7 mouse cellular contexts compared by ENCODE assay signal in the genomic region with DNA sequence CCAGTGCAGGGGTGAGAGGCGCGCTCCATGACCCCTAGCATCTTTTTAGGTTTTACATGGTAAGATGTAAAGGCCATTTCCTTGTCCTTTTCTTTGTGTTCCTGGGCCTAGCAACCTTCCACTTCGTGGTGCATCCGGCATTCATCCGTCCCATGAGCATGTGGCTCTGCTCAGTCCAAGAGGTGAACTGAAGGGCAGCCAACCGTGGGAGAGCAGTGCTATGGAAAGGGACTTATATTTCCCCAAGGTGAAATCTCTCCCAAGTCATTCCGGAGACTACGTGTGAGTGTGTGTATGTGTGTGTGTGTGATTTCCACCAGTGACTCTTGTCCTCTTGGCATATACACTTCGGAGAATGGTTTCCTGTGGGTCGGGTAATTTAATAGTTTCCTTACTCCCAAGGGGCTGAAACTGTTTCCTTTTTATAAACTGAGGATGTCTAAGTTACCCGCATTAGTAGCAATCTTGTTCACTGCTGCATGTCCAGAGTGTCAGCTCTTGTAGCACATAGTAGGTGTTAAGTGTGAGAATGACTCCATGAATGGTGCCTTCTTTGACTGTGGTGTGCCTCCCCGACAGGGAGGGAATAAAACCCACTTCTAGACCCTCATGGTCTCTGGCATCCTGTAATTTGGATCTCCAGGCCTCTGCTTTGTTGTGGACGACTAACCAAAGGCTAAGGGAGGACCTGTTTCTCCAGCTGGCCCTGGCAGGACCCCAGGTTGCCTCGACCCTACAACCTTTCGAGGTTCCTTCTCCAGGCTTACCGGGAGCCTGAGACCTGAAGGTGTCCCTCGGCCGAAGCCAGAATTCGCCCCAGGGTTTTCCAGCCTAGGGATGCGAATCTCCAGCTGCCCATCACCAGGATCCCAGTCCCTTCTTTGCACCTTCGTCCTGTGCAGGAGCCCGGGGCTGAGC. TPM values are rescaled to one million over a fixed set of nuclear protein-coding genes. Genes with fewer than 3 reads are reported as not detected.
DNase-seq lines count a peak whose midpoint lies in the region; ATAC-seq and TF ChIP-seq lines count a peak whose summit lies in the region.

No protein-coding gene starts in this region.

- peaks cover 14% of the 10 kb centered on the region for H3K4me1 ChIP-seq in testis, adult 2 months (ENCODE audit: control insufficient read depth, insufficient read depth, low read length)
- peaks cover 39% of the 10 kb centered on the region for H3K4me1 ChIP-seq in neural tube, embryonic 15.5 days

- TF ChIP-seq POLR2A in testis, adult 2 months (IDR thresholded peaks at IDR 0.05; ENCODE audit: control insufficient read depth, low read depth, low read length), result no peak

- WGBS in neural tube, embryonic 15.5 days, result 20% methylated on average over 22 of the region's 22 CpGs

- H3K4me3 ChIP-seq in testis, adult 2 months (ENCODE audit: control insufficient read depth, low read depth, low read length), result peak overlapping the region; percentile 92
- peak overlapping the region; percentile 85 for H3K4me3 ChIP-seq in neural tube, embryonic 15.5 days (replicated peaks)

- H3K27ac ChIP-seq in testis, adult 2 months (ENCODE audit: control insufficient read depth, insufficient read depth, low read depth, low read length), result no peak overlapping the region
- H3K27ac ChIP-seq in neural tube, embryonic 15.5 days (replicated peaks), result peak overlapping the region; percentile 99

- peak overlapping the region; percentile 99 for H3K9ac ChIP-seq in neural tube, embryonic 15.5 days (replicated peaks)

- no peaks in the 10 kb centered on the region for H3K27me3 ChIP-seq in testis, adult 2 months (ENCODE audit: control insufficient read depth, insufficient read depth, low read length)
- no peaks in the 10 kb centered on the region for H3K27me3 ChIP-seq in neural tube, embryonic 15.5 days (replicated peaks)

- H3K4me2 ChIP-seq in neural tube, embryonic 15.5 days, result peak overlapping the region; percentile 85

- no peak for TF ChIP-seq CTCF in testis, adult 2 months (IDR thresholded peaks at IDR 0.05; ENCODE audit: control insufficient read depth, insufficient read depth, insufficient replicate concordance, low read depth, low read length)

- H3K36me3 ChIP-seq in testis, adult 2 months (ENCODE audit: control insufficient read depth, insufficient read depth, low read length), result no peaks in the 10 kb centered on the region
- 0 out of 2 replicates have a peak, but pooled peaks cover 4% of the 10 kb centered on the region for H3K36me3 ChIP-seq in neural tube, embryonic 15.5 days

- no peak for DNase-seq in testis, postnatal 14 days (ENCODE audit: low spot score)
- peak; percentile 41 for DNase-seq in heart, adult 8-10 months (ENCODE audit: low spot score)
- DNase-seq in kidney, postnatal 10 days, result peak; percentile 61
- DNase-seq in spleen, postnatal 14 days (ENCODE audit: low spot score in 2 of 2), result no peak
- no peak for DNase-seq in cerebellum, adult 8-10 months

- ATAC-seq in neural tube, embryonic 15.5 days (ENCODE audit: low FRiP score), result no peak

- no peaks in the 10 kb centered on the region for H3K9me3 ChIP-seq in neural tube, embryonic 15.5 days (replicated peaks)

RNA-seq across cellular contexts. Expression of a gene that starts 1.2 kb away (rescaled TPM):
- 1.9 and 2.4 TPM in 2 replicates for polyA plus RNA-seq in testis, adult 2 months (2012; rRNA removed)
- total RNA-seq in heart, adult 8-10 months (2022), result 10 to 100 TPM; 11.5 to 12.0 (median 11.8) TPM
- polyA plus RNA-seq in neural tube, embryonic 15.5 days (2015; fragmentation: Nextera tagmentation; extraction: Ambion mirVana), result 12.8 and 16.0 TPM in 2 replicates

RNA-seq across cellular contexts. Expression of a gene that starts 33.4 kb away (rescaled TPM):
- 63.6 and 70.6 TPM in 2 replicates for polyA plus RNA-seq in testis, adult 2 months (2012; rRNA removed)
- total RNA-seq in heart, adult 8-10 months (2022), result 10 to 100 TPM; 13.3 to 15.1 (median 13.8) TPM
- polyA plus RNA-seq in neural tube, embryonic 15.5 days (2015; fragmentation: Nextera tagmentation; extraction: Ambion mirVana), result 25.3 and 30.9 TPM in 2 replicates

Comparison
In these comparisons a context has a peak if more than half of its experiments do, and no peak if none do; other contexts are left out.
1. DNase-seq: peak in heart, adult 8-10 months (single experiment) and kidney, postnatal 10 days (single experiment); none in testis, postnatal 14 days (single experiment), spleen, postnatal 14 days (0 of 2) and cerebellum, adult 8-10 months (single experiment).